Mouse (Mus musculus) E14TG2a.4 (cell line): ENCODE measurements at regions not wholly inside any gene's neighbourhood (a gene's known extent, or its start where the extent isn't known, plus 50 kb on each side); places are given as distances from the start of the nearest gene placed in this dataset.

ENCODE experiments used
- CTCF ChIP-seq: conservative IDR thresholded peaks from 2 replicates; pipeline ENCODE4 v1.5.1; 2014; ENCODE audit warnings: low read length
- NANOG ChIP-seq: IDR thresholded peaks from 2 replicates; pipeline ENCODE4 v1.6.1; 2014; ENCODE audit warnings: borderline replicate concordance, low read length, mixed read lengths
- POU5F1 ChIP-seq: IDR thresholded peaks from 2 replicates; pipeline ENCODE4 v1.6.1; 2014; ENCODE audit warnings: low read length, borderline replicate concordance

GRCm38 (mm10) chr11:6759578-6759977 is 77.9 kb downstream of the Gm11983 start:
- TF ChIP-seq POU5F1 (no peak), CTCF (no peak), NANOG (no peak)
